Mouse (Mus musculus) C2C12 (cell line): ENCODE measurements around the gene Fkbp10. TPM values are rescaled to one million over a fixed set of nuclear protein-coding genes. Genes with fewer than 3 reads are reported as not detected.

ENCODE experiments used
- H3K27me3 ChIP-seq: one replicate; pipeline ENCODE4 v1.6.1; 2011; ENCODE audit not compliant: control insufficient read depth, insufficient read depth, insufficient read length
- H3K36me3 ChIP-seq: one replicate; pipeline ENCODE4 v1.6.1; 2011; ENCODE audit not compliant: control insufficient read depth, insufficient read depth
- H3K4me3 ChIP-seq: one replicate; pipeline ENCODE4 v1.5.1; 2011; ENCODE audit warnings: mild to moderate bottlenecking, control low read depth; ENCODE audit not compliant: poor library complexity, insufficient read depth, severe bottlenecking
- H3K79me2 ChIP-seq: one replicate; pipeline ENCODE4 v1.6.1; 2011; ENCODE audit not compliant: control insufficient read depth, insufficient read depth
- H3K79me3 ChIP-seq: one replicate; pipeline ENCODE4 v1.6.1; 2011; ENCODE audit warnings: low read depth, control low read depth
- H3ac ChIP-seq: one replicate; pipeline ENCODE3; 2011; ENCODE audit warnings: low read depth; ENCODE audit not compliant: control insufficient read depth, insufficient read length
- CEBPB ChIP-seq: IDR thresholded peaks from one replicate; pipeline ENCODE4 v1.6.1; 2011; ENCODE audit warnings: low read depth, mild to moderate bottlenecking, control low read depth, moderate library complexity
- CTCF ChIP-seq: IDR thresholded peaks from one replicate; pipeline ENCODE4 v1.5.1; 2011; ENCODE audit not compliant: control insufficient read depth, insufficient read depth, insufficient read length
- FOSL1 ChIP-seq: IDR thresholded peaks from one replicate; pipeline ENCODE4 v1.8.0; 2011; ENCODE audit warnings: mild to moderate bottlenecking, low read length; ENCODE audit not compliant: poor library complexity, insufficient read depth, severe bottlenecking
- MAX ChIP-seq: IDR thresholded peaks from one replicate; pipeline ENCODE4 v1.6.1; 2011; ENCODE audit warnings: mild to moderate bottlenecking, control low read depth
- MYOD1 ChIP-seq: IDR thresholded peaks from one replicate; pipeline ENCODE4 v1.6.1; 2011; ENCODE audit warnings: low read depth; ENCODE audit not compliant: control insufficient read depth, insufficient read length
- MYOG ChIP-seq: IDR thresholded peaks from one replicate; pipeline ENCODE4 v1.6.1; 2011; ENCODE audit not compliant: control insufficient read depth, insufficient read length; ENCODE audit errors: extremely low read depth
- USF1 ChIP-seq: IDR thresholded peaks from one replicate; pipeline ENCODE4 v1.6.1; 2011; ENCODE audit warnings: low read depth, mild to moderate bottlenecking, control low read depth, moderate library complexity
- polyA plus RNA-seq: library from polyadenylated mRNA; unstranded; fragments of >200 nt; fragmentation: generic; extraction: Trizol; gene quantifications from one replicate; pipeline ENCODE4 v1.2.1, GENCODE M21; 2012; ENCODE audit warnings: missing spikeins

Gene Fkbp10
- polyA plus RNA-seq, 1 experiment = 250 TPM

GRCm38 (mm10) chr11:100395861-100396631 lies 19.5 kb upstream of the Fkbp10 start:
- Histone ChIP-seq H3K27me3 (no peaks in the 10 kb centered on the region), H3K36me3 (no peaks in the 10 kb centered on the region), H3ac (peak overlapping the region; percentile 39), H3K79me3 (peaks cover 38% of the 10 kb centered on the region), H3K4me3 (peak overlapping the region; percentile 68), H3K79me2 (peaks cover 63% of the 10 kb centered on the region)
- TF ChIP-seq MYOG (no peak), MYOD1 (no peak), CEBPB (no peak), MAX (no peak), USF1 (no peak), FOSL1 (no peak), CTCF (no peak)

DNA sequence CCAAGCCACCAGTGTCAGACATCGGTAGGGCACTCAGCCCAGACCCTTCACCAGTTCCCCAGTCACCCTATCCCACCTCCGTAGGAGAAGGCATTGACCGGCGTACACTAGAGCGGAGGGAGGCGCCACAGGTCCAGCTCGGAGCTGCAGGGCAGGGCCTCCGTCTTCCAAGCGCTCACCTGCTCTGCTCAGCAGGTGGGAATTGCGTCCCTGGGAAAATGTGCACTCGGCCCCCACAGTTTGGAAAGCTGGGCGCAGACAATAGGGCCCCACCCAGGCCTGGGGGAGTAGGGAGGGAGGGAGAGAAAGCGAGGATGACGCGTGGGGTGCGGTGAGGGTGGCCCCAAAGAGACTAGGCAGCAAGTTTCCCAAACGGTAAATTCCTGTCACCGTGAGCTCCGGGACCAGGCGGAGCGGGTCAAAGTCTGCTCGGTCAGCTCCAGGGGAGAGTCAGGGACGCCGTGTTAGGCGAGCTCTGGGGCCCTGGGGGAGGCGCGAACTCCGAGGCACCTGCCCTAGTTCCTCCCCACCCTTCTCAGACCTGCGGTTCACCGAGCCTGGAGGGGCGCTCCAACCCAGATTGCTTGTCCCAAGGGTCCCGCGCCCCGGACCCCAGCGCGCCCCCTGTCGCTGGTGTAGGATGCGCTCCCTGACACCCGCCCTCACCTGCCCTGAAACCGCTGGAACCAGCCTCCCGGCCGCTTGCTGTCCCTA lies 18.5 kb upstream of the Fkbp10 start:
- TF ChIP-seq CTCF (peak; percentile 44), USF1 (no peak)
- peak overlapping the region; percentile 76 for H3ac ChIP-seq
- peaks cover 36% of the 10 kb centered on the region for H3K79me3 ChIP-seq
- H3K4me3 ChIP-seq = peak overlapping the region; percentile 68
- no peaks in the 10 kb centered on the region for H3K27me3 ChIP-seq
- H3K79me2 ChIP-seq = peaks cover 53% of the 10 kb centered on the region
- no peaks in the 10 kb centered on the region for H3K36me3 ChIP-seq

GRCm38 (mm10) chr11:100397600-100398389 lies 17.7 kb upstream of the Fkbp10 start, which contains the start of gene Jup:
Gene Jup (minus strand): TSS chr11:100397763.
- Histone ChIP-seq H3K4me3 (peak within 1 kb of the TSS; percentile 68), H3K79me3 (peaks cover 30% of the 10 kb centered on the region), H3K36me3 (no peaks in the 10 kb centered on the region), H3K27me3 (no peaks in the 10 kb centered on the region), H3ac (peak within 1 kb of the TSS; percentile 76), H3K79me2 (peaks cover 46% of the 10 kb centered on the region)
- TF ChIP-seq MAX (peak; percentile 43), CTCF (no peak)

DNA sequence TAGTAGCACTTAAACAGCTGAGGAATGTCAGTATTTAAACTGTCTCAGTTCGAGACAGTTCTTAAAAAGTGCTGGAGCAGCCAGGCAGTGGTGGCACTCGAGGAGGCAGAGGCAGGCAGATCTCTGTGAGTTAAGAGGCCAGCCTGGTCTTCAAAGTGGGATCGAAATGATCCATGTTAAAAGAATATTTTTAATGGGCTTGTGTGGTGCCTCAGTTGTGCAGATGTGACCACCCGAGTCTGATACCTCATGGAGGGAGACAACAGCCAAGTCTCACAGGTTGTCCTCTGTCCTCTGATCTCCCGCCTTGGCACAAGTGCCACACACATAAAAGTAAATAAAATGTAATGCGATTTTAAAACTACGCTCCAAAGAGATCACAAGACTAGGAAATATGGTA lies 17.0 kb upstream of the Fkbp10 start:
- peaks cover 38% of the 10 kb centered on the region for H3K79me2 ChIP-seq
- H3K36me3 ChIP-seq = no peaks in the 10 kb centered on the region
- H3K4me3 ChIP-seq = no peak overlapping the region
- peaks cover 23% of the 10 kb centered on the region for H3K79me3 ChIP-seq
- H3K27me3 ChIP-seq = no peaks in the 10 kb centered on the region
- H3ac ChIP-seq = no peak overlapping the region
- no peak for TF ChIP-seq CEBPB
- no peak for TF ChIP-seq MYOD1
- no peak for TF ChIP-seq CTCF
- no peak for TF ChIP-seq USF1
- no peak for TF ChIP-seq FOSL1
- TF ChIP-seq MYOG = no peak
- no peak for TF ChIP-seq MAX

- H3K79me2 ChIP-seq = peaks cover 30% of the 10 kb centered on the region
- TF ChIP-seq MYOG (no peak), MYOD1 (no peak), CTCF (no peak), MAX (no peak), CEBPB (peak; percentile 29), USF1 (no peak), FOSL1 (peak; percentile 35)
- no peak overlapping the region for H3ac ChIP-seq
- peaks cover 18% of the 10 kb centered on the region for H3K79me3 ChIP-seq
- H3K27me3 ChIP-seq = no peaks in the 10 kb centered on the region
- no peak overlapping the region for H3K4me3 ChIP-seq
- H3K36me3 ChIP-seq = no peaks in the 10 kb centered on the region
Measured at GRCm38 (mm10) chr11:100399320-100399719, 16.2 kb upstream of the Fkbp10 start.
